Mouse (Mus musculus): Measurements from ENCODE around the gene Cnn3. TPM values are rescaled to one million over a fixed set of nuclear protein-coding genes. Genes with fewer than 3 reads are reported as not detected.
A peak's percentile ranks its signal among the peaks of the same experiment; 100 is the strongest.

Cnn3 gene
- polyA plus RNA-seq, 1 experiment from 2014 or later = 444 TPM

- no peaks in the 10 kb centered on the region for H3K9me3 ChIP-seq (replicated peaks; ENCODE audit: low read length)
- no peak for ATAC-seq (replicated peaks; ENCODE audit: low FRiP score, low read depth)
- 80% methylated on average over 12 of the region's 12 CpGs for WGBS
These were observed 15.2 kb downstream of the Cnn3 start for GRCm38 (mm10) chr3:121441504-121441903.

GRCm38 (mm10) chr3:121442288-121442687 is 16.0 kb downstream of the Cnn3 start:
- no peak for ATAC-seq (replicated peaks; ENCODE audit: low FRiP score, low read depth)

More at GRCm38 (mm10) chr3:121441504-121441903, 15.2 kb downstream of the Cnn3 start:
- Histone ChIP-seq H3K4me2 (ENCODE audit: low read length) (no peak overlapping the region), H3K4me3 (replicated peaks; ENCODE audit: low read depth, low read length) (no peak overlapping the region), H3K27me3 (ENCODE audit: insufficient read depth, low read length) (no peaks in the 10 kb centered on the region), H3K4me1 (replicated peaks; ENCODE audit: insufficient read depth, low read length) (peaks cover 39% of the 10 kb centered on the region), H3K9ac (ENCODE audit: low read depth, low read length) (no peak overlapping the region), H3K27ac (no peak overlapping the region), H3K36me3 (ENCODE audit: insufficient read depth, low read length) (no peaks in the 10 kb centered on the region)
- TF ChIP-seq CTCF (IDR thresholded peaks at IDR 0.05; ENCODE audit: low read depth) = no peak
- DNase-seq (ENCODE audit: low spot score) = no peak

GRCm38 (mm10) chr3:121443861-121444271 is 17.6 kb downstream of the Cnn3 start:
- Histone ChIP-seq H3K4me2 (ENCODE audit: low read length) (no peak overlapping the region), H3K4me3 (replicated peaks; ENCODE audit: low read depth, low read length) (no peak overlapping the region), H3K36me3 (ENCODE audit: insufficient read depth, low read length) (no peaks in the 10 kb centered on the region), H3K9ac (ENCODE audit: low read depth, low read length) (no peak overlapping the region), H3K4me1 (replicated peaks; ENCODE audit: insufficient read depth, low read length) (peaks cover 36% of the 10 kb centered on the region), H3K27ac (0 out of 2 replicates have a peak overlapping the region, but pooled peaks have one; percentile 36), H3K27me3 (ENCODE audit: insufficient read depth, low read length) (no peaks in the 10 kb centered on the region), H3K9me3 (replicated peaks; ENCODE audit: low read length) (no peaks in the 10 kb centered on the region)
- TF ChIP-seq CTCF (IDR thresholded peaks at IDR 0.05; ENCODE audit: low read depth) = no peak
- 47% methylated on average over 4 of the region's 4 CpGs for WGBS
- DNase-seq (ENCODE audit: low spot score) (no peak), ATAC-seq (replicated peaks; ENCODE audit: low FRiP score, low read depth) (no peak)

More at GRCm38 (mm10) chr3:121442288-121442687, 16.0 kb downstream of the Cnn3 start:
- no peak overlapping the region for H3K9ac ChIP-seq (ENCODE audit: low read depth, low read length)
- H3K4me3 ChIP-seq (replicated peaks; ENCODE audit: low read depth, low read length) = no peak overlapping the region
- no peaks in the 10 kb centered on the region for H3K36me3 ChIP-seq (ENCODE audit: insufficient read depth, low read length)
- H3K27ac ChIP-seq = no peak overlapping the region
- WGBS = 82% methylated on average over 5 of the region's 5 CpGs
- no peak for TF ChIP-seq CTCF (IDR thresholded peaks at IDR 0.05; ENCODE audit: low read depth)
- H3K4me2 ChIP-seq (ENCODE audit: low read length) = no peak overlapping the region
- no peak for DNase-seq (ENCODE audit: low spot score)
- no peaks in the 10 kb centered on the region for H3K27me3 ChIP-seq (ENCODE audit: insufficient read depth, low read length)
- peaks cover 38% of the 10 kb centered on the region for H3K4me1 ChIP-seq (replicated peaks; ENCODE audit: insufficient read depth, low read length)
- no peaks in the 10 kb centered on the region for H3K9me3 ChIP-seq (replicated peaks; ENCODE audit: low read length)

DNA sequence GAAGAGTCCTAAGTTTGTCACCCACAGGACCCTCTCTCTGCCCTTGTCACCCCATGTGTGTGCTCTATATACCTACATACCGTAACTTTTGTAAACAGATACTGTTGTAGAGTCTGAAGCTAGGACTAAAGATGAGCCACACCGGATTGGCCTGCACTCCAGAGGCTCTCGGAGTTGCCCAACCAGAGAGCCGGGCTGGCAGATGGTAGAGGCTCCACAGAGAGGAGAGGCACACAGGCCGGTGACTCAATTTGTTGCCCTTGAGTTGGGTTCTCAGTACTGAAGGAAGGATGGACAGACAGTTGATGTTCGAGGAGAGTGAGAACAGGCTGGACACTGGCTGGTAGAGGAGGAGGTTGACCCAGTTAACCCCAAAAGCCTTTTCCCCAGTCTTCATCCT is 18.1 kb downstream of the Cnn3 start:
- H3K4me3 ChIP-seq (replicated peaks; ENCODE audit: low read depth, low read length) = no peak overlapping the region
- no peak overlapping the region for H3K4me2 ChIP-seq (ENCODE audit: low read length)
- no peak overlapping the region for H3K27ac ChIP-seq
- DNase-seq (ENCODE audit: low spot score) (no peak), ATAC-seq (replicated peaks; ENCODE audit: low FRiP score, low read depth) (no peak)
- WGBS = 60% methylated on average over 6 of the region's 6 CpGs
- H3K9ac ChIP-seq (ENCODE audit: low read depth, low read length) = no peak overlapping the region
- peaks cover 32% of the 10 kb centered on the region for H3K4me1 ChIP-seq (replicated peaks; ENCODE audit: insufficient read depth, low read length)
- no peaks in the 10 kb centered on the region for H3K27me3 ChIP-seq (ENCODE audit: insufficient read depth, low read length)
- no peaks in the 10 kb centered on the region for H3K36me3 ChIP-seq (ENCODE audit: insufficient read depth, low read length)
- no peak for TF ChIP-seq CTCF (IDR thresholded peaks at IDR 0.05; ENCODE audit: low read depth)
- H3K9me3 ChIP-seq (replicated peaks; ENCODE audit: low read length) = no peaks in the 10 kb centered on the region

DNA sequence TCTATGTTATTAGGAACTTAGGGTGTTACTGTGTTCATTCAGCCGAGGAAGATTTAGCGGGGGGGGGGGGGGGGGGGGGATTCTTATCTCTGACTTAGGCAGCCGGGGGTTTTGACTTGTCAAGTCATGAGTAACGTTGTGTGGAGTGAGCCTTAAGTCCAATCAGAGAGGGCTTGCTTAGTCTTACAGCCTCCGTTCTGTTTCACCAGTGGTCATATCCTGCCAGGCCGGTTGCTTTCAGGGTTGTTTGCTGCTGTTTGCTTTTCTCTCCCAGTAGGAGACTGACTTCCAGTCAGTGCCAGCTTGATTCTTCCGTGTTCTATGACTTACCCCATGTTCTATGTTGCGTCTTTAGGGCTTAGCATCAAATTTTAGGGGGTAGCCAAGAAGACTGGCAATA is 20.2 kb downstream of the Cnn3 start:
- ATAC-seq (replicated peaks; ENCODE audit: low FRiP score, low read depth) (no peak), DNase-seq (ENCODE audit: low spot score) (no peak)
- H3K9ac ChIP-seq (ENCODE audit: low read depth, low read length) = no peak overlapping the region
- H3K9me3 ChIP-seq (replicated peaks; ENCODE audit: low read length) = no peaks in the 10 kb centered on the region
- no peak overlapping the region for H3K4me3 ChIP-seq (replicated peaks; ENCODE audit: low read depth, low read length)
- H3K4me1 ChIP-seq (replicated peaks; ENCODE audit: insufficient read depth, low read length) = peaks cover 23% of the 10 kb centered on the region; the same call in 1 of the 2 replicates
- TF ChIP-seq CTCF (IDR thresholded peaks at IDR 0.05; ENCODE audit: low read depth) = no peak
- H3K27ac ChIP-seq = no peak overlapping the region
- H3K36me3 ChIP-seq (ENCODE audit: insufficient read depth, low read length) = peaks cover 10% of the 10 kb centered on the region; the same call in 1 of the 2 replicates
- no peaks in the 10 kb centered on the region for H3K27me3 ChIP-seq (ENCODE audit: insufficient read depth, low read length)
- 55% methylated on average over 7 of the region's 8 CpGs for WGBS
- H3K4me2 ChIP-seq (ENCODE audit: low read length) = no peak overlapping the region

DNA sequence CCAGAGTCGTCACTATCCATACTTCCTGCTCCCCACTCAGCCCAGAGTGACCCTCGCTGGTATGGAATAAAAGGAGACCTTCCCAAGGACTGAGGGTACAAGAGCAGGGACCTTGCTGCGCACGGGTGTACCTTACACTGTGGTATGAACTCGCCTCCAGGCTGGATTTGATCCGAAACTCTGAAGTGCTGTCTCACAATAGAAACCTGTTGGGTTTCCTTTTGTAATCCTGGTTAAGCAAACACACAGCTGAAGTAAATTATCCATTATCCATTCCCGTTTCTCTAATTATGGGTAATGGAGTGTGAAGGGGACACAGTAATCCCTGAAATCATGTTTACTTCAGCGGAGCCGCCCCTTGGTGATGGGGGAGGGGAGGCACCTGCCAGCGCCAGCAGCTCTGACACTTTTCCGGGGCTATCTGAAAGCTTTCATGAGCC is 21.8 kb downstream of the Cnn3 start:
- DNase-seq (ENCODE audit: low spot score) = no peak
- Histone ChIP-seq H3K9me3 (replicated peaks; ENCODE audit: low read length) (no peaks in the 10 kb centered on the region), H3K27ac (peak overlapping the region; percentile 60; the same call in 1 of the 2 replicates), H3K27me3 (ENCODE audit: insufficient read depth, low read length) (no peaks in the 10 kb centered on the region), H3K36me3 (ENCODE audit: insufficient read depth, low read length) (peaks cover 21% of the 10 kb centered on the region), H3K4me3 (replicated peaks; ENCODE audit: low read depth, low read length) (no peak overlapping the region), H3K4me1 (replicated peaks; ENCODE audit: insufficient read depth, low read length) (peaks cover 23% of the 10 kb centered on the region; the same call in 1 of the 2 replicates), H3K9ac (ENCODE audit: low read depth, low read length) (0 out of 2 replicates have a peak overlapping the region, but pooled peaks have one; percentile 10), H3K4me2 (ENCODE audit: low read length) (peak overlapping the region; percentile 35)
- TF ChIP-seq CTCF (IDR thresholded peaks at IDR 0.05; ENCODE audit: low read depth) = no peak
- WGBS = 33% methylated on average over 11 of the region's 11 CpGs
- ATAC-seq (replicated peaks; ENCODE audit: low FRiP score, low read depth) = peak; percentile 64

GRCm38 (mm10) chr3:121448606-121449005 is 22.3 kb downstream of the Cnn3 start:
- peak overlapping the region; percentile 35 for H3K4me2 ChIP-seq (ENCODE audit: low read length)
- ATAC-seq (replicated peaks; ENCODE audit: low FRiP score, low read depth) (peak; percentile 35), DNase-seq (ENCODE audit: low spot score) (no peak)
- no peak for TF ChIP-seq CTCF (IDR thresholded peaks at IDR 0.05; ENCODE audit: low read depth)
- WGBS = 59% methylated on average over 8 of the region's 8 CpGs
- no peak overlapping the region for H3K9ac ChIP-seq (ENCODE audit: low read depth, low read length)
- H3K4me1 ChIP-seq (replicated peaks; ENCODE audit: insufficient read depth, low read length) = peaks cover 21% of the 10 kb centered on the region; the same call in 1 of the 2 replicates
- no peaks in the 10 kb centered on the region for H3K27me3 ChIP-seq (ENCODE audit: insufficient read depth, low read length)
- H3K36me3 ChIP-seq (ENCODE audit: insufficient read depth, low read length) = peaks cover 21% of the 10 kb centered on the region
- H3K4me3 ChIP-seq (replicated peaks; ENCODE audit: low read depth, low read length) = no peak overlapping the region
- peak overlapping the region; percentile 60 for H3K27ac ChIP-seq
- H3K9me3 ChIP-seq (replicated peaks; ENCODE audit: low read length) = no peaks in the 10 kb centered on the region
